Mouse (Mus musculus): ENCODE measurements around the gene Prdx1. TPM values are rescaled to one million over a fixed set of nuclear protein-coding genes. Genes with fewer than 3 reads are reported as not detected.

The Prdx1 gene
- total RNA-seq, 1 experiment from 2014 or later: 285 TPM

GRCm38 (mm10) chr4:116721098-116721628 lies 35.8 kb downstream of the Prdx1 start:
- ATAC-seq (replicated peaks; ENCODE audit: low read depth, poor library complexity, severe bottlenecking): no peak

- ATAC-seq (replicated peaks; ENCODE audit: low read depth, poor library complexity, severe bottlenecking): no peak
Observed at GRCm38 (mm10) chr4:116722230-116722629, 36.9 kb downstream of the Prdx1 start.

- ATAC-seq (replicated peaks; ENCODE audit: low read depth, poor library complexity, severe bottlenecking): no peak
Observed at GRCm38 (mm10) chr4:116725444-116725843, 40.1 kb downstream of the Prdx1 start.

- no peak for ATAC-seq (replicated peaks; ENCODE audit: low read depth, poor library complexity, severe bottlenecking)
Observed at GRCm38 (mm10) chr4:116727401-116727800, 42.1 kb downstream of the Prdx1 start.

GRCm38 (mm10) chr4:116729532-116729931 lies 44.2 kb downstream of the Prdx1 start:
- ATAC-seq (replicated peaks; ENCODE audit: low read depth, poor library complexity, severe bottlenecking): no peak

GRCm38 (mm10) chr4:116731077-116731476 lies 45.7 kb downstream of the Prdx1 start:
- no peak for ATAC-seq (replicated peaks; ENCODE audit: low read depth, poor library complexity, severe bottlenecking)

- ATAC-seq (replicated peaks; ENCODE audit: low read depth, poor library complexity, severe bottlenecking): no peak
Observed at GRCm38 (mm10) chr4:116732355-116732754, 47.0 kb downstream of the Prdx1 start.

GRCm38 (mm10) chr4:116734996-116735395 lies 49.7 kb downstream of the Prdx1 start:
- ATAC-seq (replicated peaks; ENCODE audit: low read depth, poor library complexity, severe bottlenecking): no peak

GRCm38 (mm10) chr4:116738972-116739751 lies 53.8 kb downstream of the Prdx1 start:
- peak; percentile 32 for ATAC-seq (replicated peaks; ENCODE audit: low read depth, poor library complexity, severe bottlenecking)

- ATAC-seq (replicated peaks; ENCODE audit: low read depth, poor library complexity, severe bottlenecking): no peak
Observed at GRCm38 (mm10) chr4:116749750-116750149, 64.4 kb downstream of the Prdx1 start.

Other genes starting within 250 kb of the Prdx1 start
- 9.2 and 17.7 TPM in 2 replicates for gene Mast2, start 221.4 kb upstream of the Prdx1 start, total RNA-seq (2017)
- 18.3 and 23.0 TPM in 2 replicates for gene Ipp, start 178.0 kb upstream of the Prdx1 start, total RNA-seq (2017)
- gene Tmem69, start 129.6 kb upstream of the Prdx1 start, total RNA-seq (2017): 8.7 and 16.0 TPM in 2 replicates
- gene Gpbp1l1, start 127.9 kb upstream of the Prdx1 start, total RNA-seq (2017): 123 and 150 TPM in 2 replicates
- gene Ccdc17, start 88.9 kb upstream of the Prdx1 start, total RNA-seq (2017): 1.6 and 5.6 TPM in 2 replicates
- 465 and 496 TPM in 2 replicates for gene Nasp, start 57.6 kb upstream of the Prdx1 start, total RNA-seq (2017)
- 416 TPM in 2 replicates for gene Akr1a1, start 33.9 kb upstream of the Prdx1 start, total RNA-seq (2017)
- 22.7 and 24.9 TPM in 2 replicates for gene Mmachc, start 22.9 kb downstream of the Prdx1 start, total RNA-seq (2017)
- gene Ccdc163, start 23.0 kb downstream of the Prdx1 start, total RNA-seq (2017): 12.3 and 35.8 TPM in 2 replicates
- 1.8 and 4.9 TPM in 2 replicates for gene Tesk2, start 35.4 kb downstream of the Prdx1 start, total RNA-seq (2017)
- gene Toe1, start 122.1 kb downstream of the Prdx1 start, total RNA-seq (2017): 31.4 and 38.1 TPM in 2 replicates
- gene Mutyh, start 122.2 kb downstream of the Prdx1 start, total RNA-seq (2017): 2.1 and 2.9 TPM in 2 replicates
- gene Hpdl, start 136.2 kb downstream of the Prdx1 start, total RNA-seq (2017): 0.39 and 0.41 TPM in 2 replicates
- 0.09 and 0.39 TPM in 2 replicates for gene Zswim5, start 191.8 kb downstream of the Prdx1 start, total RNA-seq (2017)